Mouse (Mus musculus) left cerebral cortex, postnatal 14 days (tissue): Measurements from ENCODE around the gene Flnc. TPM values are rescaled to one million over a fixed set of nuclear protein-coding genes. Genes with fewer than 3 reads are reported as not detected.
"Not testable (repeated sequence)": the region's sequence is repeated elsewhere in the genome, so short reads cannot be mapped to it uniquely, and the experiment has no call there.

Experiments used
- DNase-seq, 2 experiments: peaks; one replicate each; pipeline ENCODE4 v3.0.0; 2021 to 2022; ENCODE audit warnings: low spot score in 2 of 2, mixed read lengths in 1 of 2
- intact Hi-C: fragments of 180-260 bp; cut with DNase I; formaldehyde crosslinking; loops from one replicate; pipeline ENCODE4 v1.15.1; 2025
- long read RNA-seq, 2 experiments: library from polyadenylated mRNA; stranded (forward); transcript quantifications; one replicate each; pipeline ENCODE4 v2.0.0; 2021
- total RNA-seq, 2 experiments: library from RNA; stranded (reverse); gene quantifications; 2 replicates each; pipeline ENCODE4 v1.2.3; 2021

Gene Flnc
- 1 to 10 TPM; 2.0 to 2.2 TPM for total RNA-seq
- long read RNA-seq, experiment 1, partial matches to known transcripts: 1 of 1 reads
- long read RNA-seq, experiment 1, other reads (novel, unspliced or antisense): 0 of 1 reads
- long read RNA-seq, experiment 2: 0 reads

DNA sequence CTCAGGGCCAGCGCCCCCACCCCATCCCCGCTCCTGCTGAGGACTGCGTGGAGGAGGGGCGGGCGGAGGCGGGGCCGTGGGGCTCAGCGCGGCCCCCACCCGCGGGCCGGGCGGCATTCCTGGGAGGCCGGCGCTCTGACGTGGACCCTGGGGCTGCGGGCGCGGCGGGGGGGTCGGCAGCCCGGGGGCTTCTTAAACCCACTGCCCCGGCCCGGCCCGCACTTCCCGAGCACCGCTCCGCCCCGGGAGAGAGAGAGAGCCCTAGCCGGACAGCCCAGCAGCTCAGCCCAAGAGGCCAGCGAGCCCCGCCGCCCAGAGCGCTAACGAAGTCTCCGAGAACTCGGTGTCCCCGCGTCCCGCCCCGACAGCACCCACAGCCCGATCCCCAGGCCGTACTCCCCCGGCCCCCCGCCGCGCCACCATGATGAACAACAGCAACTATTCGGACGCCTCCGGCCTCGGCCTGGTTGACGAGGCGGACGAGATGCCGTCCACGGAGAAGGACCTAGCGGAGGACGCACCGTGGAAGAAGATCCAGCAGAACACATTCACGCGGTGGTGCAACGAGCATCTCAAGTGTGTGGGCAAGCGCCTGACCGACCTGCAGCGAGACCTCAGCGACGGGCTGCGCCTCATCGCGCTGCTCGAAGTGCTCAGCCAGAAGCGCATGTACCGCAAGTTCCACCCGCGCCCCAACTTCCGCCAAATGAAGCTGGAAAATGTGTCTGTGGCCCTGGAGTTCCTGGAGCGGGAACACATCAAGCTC lies at the start of gene Flnc:
Gene Flnc, plus strand, starts transcription at position 219 of the 766 bp plus-strand sequence.
- intact Hi-C loops: no loop called here
- DNase-seq: no peak

DNA sequence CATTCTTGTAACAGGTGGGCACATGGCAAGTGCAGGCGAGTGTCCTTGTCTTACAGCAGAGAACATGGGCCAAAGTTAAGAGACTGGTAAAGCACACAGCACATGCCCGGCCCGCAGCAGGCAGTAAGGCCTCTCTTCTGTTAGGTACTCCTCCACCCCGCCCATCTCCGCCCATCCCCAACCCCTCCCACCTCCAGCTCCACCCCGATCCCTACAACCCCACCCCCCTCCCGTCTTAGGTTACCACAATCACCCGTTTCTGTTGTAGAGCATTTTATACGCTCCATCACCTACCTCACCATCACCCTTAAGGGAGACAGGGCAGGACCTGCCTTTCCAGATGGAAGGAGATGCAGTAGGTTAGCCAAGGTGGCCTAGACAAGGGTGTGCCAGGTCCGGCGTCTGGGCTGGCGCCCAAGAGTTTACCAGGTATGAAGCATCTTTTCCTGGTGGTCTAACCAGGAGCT lies 45.0 kb upstream of the Flnc start, which contains the start of gene Opn1sw:
Gene Opn1sw, minus strand, starts transcription at position 417 of the 467 bp plus-strand sequence.
- DNase-seq: no peak
- intact Hi-C loops: no loop called here

GRCm38 (mm10) chr6:29388606-29389080 lies 44.4 kb upstream of the Flnc start:
- intact Hi-C loops: no loop called here

GRCm38 (mm10) chr6:29389425-29389824 lies 43.6 kb upstream of the Flnc start:
- DNase-seq: no peak
- intact Hi-C loops: no loop called here

More at GRCm38 (mm10) chr6:29388606-29389080, 44.4 kb upstream of the Flnc start:
- peak; percentile 84 to 85 for DNase-seq

- not testable (repeated sequence) for DNase-seq
- intact Hi-C loops: loop anchor here (10.0 kb wide), 1 partner anchor 144 kb away; no protein-coding TSS in a partner anchor
Observed at GRCm38 (mm10) chr6:29390500-29390899, 42.6 kb upstream of the Flnc start.

DNA sequence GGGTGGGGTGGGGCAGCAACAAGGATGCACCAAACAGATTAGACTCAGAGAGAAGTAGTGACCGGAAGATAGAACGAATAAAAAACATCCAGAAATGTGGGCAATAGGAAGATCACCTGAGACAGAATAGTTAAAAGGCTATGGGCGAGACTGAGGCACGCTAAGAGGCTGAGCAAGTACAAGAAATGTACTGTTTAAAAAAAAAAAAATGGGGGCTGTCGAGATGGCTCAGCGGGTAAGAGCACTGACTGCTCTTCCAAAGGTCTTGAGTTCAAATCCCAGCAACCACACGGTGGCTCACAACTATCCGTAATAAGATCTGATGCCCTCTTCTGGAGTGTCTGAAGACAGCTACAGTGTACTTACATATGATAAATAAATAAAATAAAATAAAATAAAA lies 41.8 kb upstream of the Flnc start:
- DNase-seq: not testable (repeated sequence)
- intact Hi-C loops: loop anchor here (10.0 kb wide), 1 partner anchor 144 kb away; no protein-coding TSS in a partner anchor

DNA sequence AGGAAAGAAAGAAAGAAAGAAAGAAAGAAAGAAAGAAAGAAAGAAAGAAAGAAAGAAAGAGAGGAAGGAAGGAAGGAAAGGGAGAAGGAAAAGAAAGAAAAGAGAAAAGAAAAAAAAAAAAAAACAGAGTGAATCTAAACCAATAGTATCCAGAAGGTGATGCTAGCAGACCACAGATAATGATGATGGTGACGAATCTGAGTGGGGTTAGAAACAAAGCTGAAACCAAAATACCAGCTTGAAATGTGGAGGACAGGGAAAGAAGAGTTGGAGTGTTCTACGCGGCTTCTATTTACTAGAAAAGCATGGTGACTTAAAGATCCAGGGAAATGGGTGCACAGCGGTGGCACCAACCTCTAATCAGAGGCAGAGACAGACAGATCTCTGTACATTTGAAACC lies 41.3 kb upstream of the Flnc start:
- no peak for DNase-seq
- intact Hi-C loops: loop anchor here (10.0 kb wide), 1 partner anchor 143 kb away; no protein-coding TSS in a partner anchor

DNA sequence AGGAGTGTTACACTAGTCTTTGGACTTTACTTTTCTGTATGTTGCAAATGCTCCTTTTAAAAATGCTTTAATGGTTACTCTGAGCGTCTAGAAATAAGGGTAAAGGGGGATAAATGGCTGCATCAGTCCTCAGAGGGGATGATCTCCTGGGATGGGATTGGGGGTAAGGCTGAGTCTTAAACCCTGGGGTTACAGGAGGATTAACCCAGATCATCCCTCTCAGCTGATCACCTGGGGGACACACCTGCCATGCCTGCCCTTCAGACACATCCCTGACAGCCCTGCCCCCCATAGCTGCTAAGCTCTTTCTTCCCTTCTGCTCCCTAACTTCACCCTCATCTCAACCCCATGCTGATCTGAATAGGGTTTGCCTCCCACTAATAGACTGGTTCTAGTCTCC lies 38.8 kb upstream of the Flnc start:
- intact Hi-C loops: loop anchor here (10.0 kb wide), 1 partner anchor 141 kb away; no protein-coding TSS in a partner anchor
- DNase-seq: no peak

DNA sequence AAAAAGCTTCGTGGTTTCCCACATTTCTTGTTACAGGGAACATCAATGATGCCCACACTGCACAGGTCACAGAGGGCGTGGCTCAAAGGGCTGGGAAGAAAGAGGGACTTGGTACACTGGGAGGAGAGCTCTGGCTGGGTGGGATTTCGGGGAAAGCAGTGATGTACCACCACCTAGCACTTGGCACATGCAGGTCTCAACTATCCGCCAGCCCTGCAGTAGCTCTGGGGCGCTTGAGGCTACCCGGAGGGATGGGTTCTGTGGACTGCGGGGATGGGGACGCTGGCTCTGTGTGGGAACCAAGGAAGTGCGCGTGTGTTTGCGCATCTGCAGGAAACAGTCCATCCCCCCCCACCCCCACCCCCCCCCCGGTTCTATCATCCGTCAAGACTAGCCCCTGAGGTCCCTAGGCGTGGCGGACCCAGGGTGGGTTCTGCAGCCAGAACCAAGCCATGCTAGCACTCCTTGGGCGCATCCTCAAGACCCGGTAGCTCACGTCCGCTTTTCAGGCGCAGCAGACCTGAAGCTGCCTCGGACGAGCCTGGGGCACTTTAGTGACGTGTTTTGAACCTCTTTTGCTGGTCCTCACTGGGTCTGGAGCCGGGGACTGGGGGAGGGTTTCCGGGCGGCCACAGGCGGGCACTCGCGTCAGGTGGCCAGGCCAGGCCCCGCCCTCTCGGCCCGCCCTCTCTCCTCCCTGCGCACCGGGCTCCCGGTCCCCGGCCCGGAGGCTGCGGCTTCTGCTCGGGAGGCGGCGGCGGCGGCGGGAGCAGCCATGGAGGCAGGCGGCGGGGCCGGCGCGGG lies 36.9 kb upstream of the Flnc start, which contains the start of gene Ccdc136:
Gene Ccdc136, plus strand, starts transcription at position 400 of the 804 bp plus-strand sequence.
- intact Hi-C loops: loop anchor here (10.0 kb wide), 1 partner anchor 139 kb away; no protein-coding TSS in a partner anchor
- DNase-seq: peak; percentile 67 to 75

- intact Hi-C loops: loop anchor here (10.0 kb wide), 1 partner anchor 138 kb away; no protein-coding TSS in a partner anchor
- DNase-seq: no peak
Observed at GRCm38 (mm10) chr6:29396714-29397540, 36.1 kb upstream of the Flnc start.

DNA sequence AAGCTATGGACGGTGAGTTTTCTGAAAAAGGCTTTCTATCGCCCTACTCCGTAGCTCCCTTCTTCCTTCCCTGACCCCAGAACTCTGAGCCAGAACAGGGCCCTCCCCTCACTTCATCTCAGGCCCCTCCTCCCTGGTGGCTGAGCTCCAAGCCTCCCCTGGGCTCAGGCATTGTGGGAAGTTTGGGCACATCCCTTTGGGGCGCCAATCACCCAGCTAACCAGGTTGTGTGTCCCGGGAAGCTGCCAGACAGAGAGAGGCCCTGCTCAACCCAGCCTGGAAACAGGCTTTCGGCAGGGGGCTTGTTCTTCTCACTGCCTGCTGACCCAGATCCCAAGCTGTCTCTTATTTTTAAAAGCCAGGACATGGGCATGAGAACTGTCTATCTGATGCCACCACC lies 35.5 kb upstream of the Flnc start:
- intact Hi-C loops: loop anchor here (10.0 kb wide), 1 partner anchor 137 kb away; no protein-coding TSS in a partner anchor
- DNase-seq: peak in 1 of 2 experiments; percentile 43

GRCm38 (mm10) chr6:29399851-29400250 lies 33.2 kb upstream of the Flnc start:
- DNase-seq: no peak
- intact Hi-C loops: loop anchor here (10.0 kb wide), 1 partner anchor 135 kb away; no protein-coding TSS in a partner anchor

GRCm38 (mm10) chr6:29402693-29403342 lies 30.2 kb upstream of the Flnc start:
- intact Hi-C loops: no loop called here
- DNase-seq: no peak

DNA sequence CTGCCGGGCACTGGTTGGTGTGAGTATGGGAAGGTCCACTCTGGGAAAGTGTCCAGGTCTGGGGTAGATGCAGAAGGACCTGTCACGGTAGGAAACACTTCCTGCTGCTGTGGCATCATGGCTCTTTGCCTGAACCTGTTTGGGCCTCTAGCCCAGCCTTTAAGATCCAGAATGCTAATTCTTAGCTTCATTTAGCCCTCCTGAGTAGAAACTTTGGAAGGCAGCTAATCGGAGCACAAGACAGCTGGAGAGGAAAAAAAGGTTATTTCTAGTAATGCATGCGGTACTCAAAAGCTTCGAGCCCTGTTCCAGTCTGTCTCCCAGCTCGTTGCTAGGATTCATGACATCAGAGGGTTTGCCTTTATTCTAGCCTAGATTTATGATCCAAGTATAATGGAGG lies 26.6 kb upstream of the Flnc start:
- DNase-seq: peak; percentile 34 to 58
- intact Hi-C loops: no loop called here

- intact Hi-C loops: no loop called here
- no peak for DNase-seq
Observed at GRCm38 (mm10) chr6:29415446-29415845, 17.6 kb upstream of the Flnc start.

- DNase-seq: no peak
- intact Hi-C loops: no loop called here
Observed at GRCm38 (mm10) chr6:29420596-29420995, 12.5 kb upstream of the Flnc start.

DNA sequence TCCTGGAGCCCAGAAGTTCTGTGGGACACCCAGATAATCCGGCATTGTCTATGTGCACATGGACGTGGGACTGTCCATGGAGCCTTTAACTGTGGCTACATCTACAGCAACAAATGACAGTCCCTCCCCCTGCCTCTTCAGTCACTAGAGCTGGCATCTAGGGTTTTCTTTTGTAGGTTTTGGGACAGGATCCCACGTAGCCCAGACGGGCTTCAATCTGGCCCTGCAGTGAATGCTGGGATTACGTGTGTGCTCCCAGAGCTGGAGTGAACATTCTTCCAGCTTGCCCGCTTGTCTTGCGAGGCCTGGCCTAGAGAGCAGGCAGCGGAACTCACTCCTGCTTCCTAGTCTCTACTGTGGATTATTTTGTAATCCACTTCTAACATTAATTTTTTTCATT lies 7.9 kb upstream of the Flnc start:
- no peak for DNase-seq
- intact Hi-C loops: no loop called here

- DNase-seq: no peak
- intact Hi-C loops: no loop called here
Observed at GRCm38 (mm10) chr6:29426331-29426730, 6.7 kb upstream of the Flnc start.
